Mouse (Mus musculus): Measurements from ENCODE around the gene Tas1r1.

The Tas1r1 gene

GRCm38 (mm10) chr4:152010091-152010706 is 28.2 kb downstream of the Tas1r1 start:
- no peak for DNase-seq (ENCODE audit: low spot score in 2 of 2)

- peak in 1 of 2 experiments; percentile 80 for DNase-seq (ENCODE audit: low spot score in 2 of 2)
These were observed 29.0 kb downstream of the Tas1r1 start for GRCm38 (mm10) chr4:152009076-152010051.

GRCm38 (mm10) chr4:152008622-152009075 is 29.7 kb downstream of the Tas1r1 start, which contains the start of gene Klhl21:
Gene Klhl21 (plus strand): TSS chr4:152008803.
- DNase-seq (ENCODE audit: low spot score in 2 of 2) = peak; percentile 84 to 95

- no peak for DNase-seq (ENCODE audit: low spot score in 2 of 2)
These were observed 30.2 kb downstream of the Tas1r1 start for GRCm38 (mm10) chr4:152008148-152008500.

- DNase-seq (ENCODE audit: low spot score in 2 of 2) = no peak
These were observed 30.8 kb downstream of the Tas1r1 start for GRCm38 (mm10) chr4:152007481-152008147.

GRCm38 (mm10) chr4:152006812-152007211 is 31.6 kb downstream of the Tas1r1 start:
- DNase-seq (ENCODE audit: low spot score in 2 of 2) = no peak

GRCm38 (mm10) chr4:152006137-152006536 is 32.2 kb downstream of the Tas1r1 start:
- DNase-seq (ENCODE audit: low spot score in 2 of 2) = no peak

- DNase-seq (ENCODE audit: low spot score in 2 of 2) = no peak
These were observed 36.3 kb downstream of the Tas1r1 start for GRCm38 (mm10) chr4:152002063-152002462.

- DNase-seq (ENCODE audit: low spot score in 2 of 2) = no peak
These were observed 37.0 kb downstream of the Tas1r1 start for GRCm38 (mm10) chr4:152001335-152001734.

GRCm38 (mm10) chr4:152000906-152001305 is 37.5 kb downstream of the Tas1r1 start:
- DNase-seq (ENCODE audit: low spot score in 2 of 2) = no peak

- DNase-seq (ENCODE audit: low spot score in 2 of 2) = no peak
These were observed 38.9 kb downstream of the Tas1r1 start for GRCm38 (mm10) chr4:151999481-151999880.

- DNase-seq (ENCODE audit: low spot score in 2 of 2) = no peak
These were observed 40.7 kb downstream of the Tas1r1 start for GRCm38 (mm10) chr4:151997701-151998100.

GRCm38 (mm10) chr4:151996951-151997222 is 41.5 kb downstream of the Tas1r1 start:
- DNase-seq (ENCODE audit: low spot score in 2 of 2) = no peak

- DNase-seq (ENCODE audit: low spot score in 2 of 2) = peak; percentile 97 to 99
These were observed 42.0 kb downstream of the Tas1r1 start, which contains the start of gene Phf13 for GRCm38 (mm10) chr4:151996173-151996950. Gene Phf13 (minus strand): TSS chr4:151996258.

- no peak for DNase-seq (ENCODE audit: low spot score in 2 of 2)
These were observed 42.8 kb downstream of the Tas1r1 start for GRCm38 (mm10) chr4:151995371-151996172.

GRCm38 (mm10) chr4:151994228-151995171 is 43.9 kb downstream of the Tas1r1 start:
- DNase-seq (ENCODE audit: low spot score in 2 of 2) = no peak

- DNase-seq (ENCODE audit: low spot score in 2 of 2) = no peak
These were observed 45.3 kb downstream of the Tas1r1 start for GRCm38 (mm10) chr4:151993035-151993434.

- no peak for DNase-seq (ENCODE audit: low spot score in 2 of 2)
These were observed 46.3 kb downstream of the Tas1r1 start for GRCm38 (mm10) chr4:151992091-151992490.

GRCm38 (mm10) chr4:151989110-151989488 is 49.3 kb downstream of the Tas1r1 start:
- no peak for DNase-seq (ENCODE audit: low spot score in 2 of 2)

Measured in left cerebral cortex, adult 9 months (tissue).